Mouse (Mus musculus) adrenal gland, postnatal 14 days (tissue): ENCODE results near the gene Stk36. TPM values are rescaled to one million over a fixed set of nuclear protein-coding genes. Genes with fewer than 3 reads are reported as not detected.

Source experiments
- DNase-seq: peaks from one replicate; pipeline ENCODE4 v3.0.0; 2021; ENCODE audit warnings: mixed read lengths
- long read RNA-seq, 2 experiments: library from polyadenylated mRNA; stranded (forward); transcript quantifications; one replicate each; pipeline ENCODE4 v2.0.0; 2021
- total RNA-seq: library from RNA; stranded (reverse); gene quantifications from 2 replicates; pipeline ENCODE4 v1.2.3, GENCODE M21; 2021

Gene Stk36
- total RNA-seq: 3.2 and 4.5 TPM in 2 replicates
- long read RNA-seq, experiment 1, partial matches to known transcripts: 1 of 2 reads
- long read RNA-seq, experiment 1, other reads (novel, unspliced or antisense): 0 of 2 reads
- long read RNA-seq, experiment 2, full-length matches to known transcripts: 1 of 1 reads
- long read RNA-seq, experiment 2, partial matches to known transcripts: 0 of 1 reads
- long read RNA-seq, experiment 2, other reads (novel, unspliced or antisense): 0 of 1 reads

- peak; percentile 93 for DNase-seq
Measured at GRCm38 (mm10) chr1:74601267-74601962, at the start of gene Stk36, which contains the start of gene Rnf25. Gene Stk36 (plus strand): TSS chr1:74601445. Gene Rnf25 (minus strand): TSS chr1:74601397.

GRCm38 (mm10) chr1:74559061-74559460 lies 42.2 kb upstream of the Stk36 start:
- no peak for DNase-seq

- DNase-seq: no peak
Measured at GRCm38 (mm10) chr1:74565834-74566233, 35.4 kb upstream of the Stk36 start.

- DNase-seq: no peak
Measured at GRCm38 (mm10) chr1:74569739-74570719, 31.2 kb upstream of the Stk36 start.

GRCm38 (mm10) chr1:74582621-74583020 lies 18.6 kb upstream of the Stk36 start:
- no peak for DNase-seq

- DNase-seq: peak; percentile 38
Measured at GRCm38 (mm10) chr1:74584616-74585398, 16.4 kb upstream of the Stk36 start.

GRCm38 (mm10) chr1:74587233-74587772 lies 13.9 kb upstream of the Stk36 start:
- no peak for DNase-seq

- DNase-seq: peak; percentile 99
Measured at GRCm38 (mm10) chr1:74587773-74588445, 13.3 kb upstream of the Stk36 start, which contains the start of the genes Zfp142 and Bcs1l. Gene Zfp142 (minus strand): TSS chr1:74588246. Gene Bcs1l (plus strand): TSS chr1:74588289.

GRCm38 (mm10) chr1:74594434-74594833 lies 6.8 kb upstream of the Stk36 start:
- no peak for DNase-seq

GRCm38 (mm10) chr1:74600501-74601266 lies 561 bp upstream of the Stk36 start:
- no peak for DNase-seq

- no peak for DNase-seq
Measured at GRCm38 (mm10) chr1:74624183-74624582, 22.9 kb downstream of the Stk36 start.

- DNase-seq: no peak
Measured at GRCm38 (mm10) chr1:74626076-74626475, 24.8 kb downstream of the Stk36 start.

GRCm38 (mm10) chr1:74628001-74628400 lies 26.8 kb downstream of the Stk36 start:
- DNase-seq: peak; percentile 16

- DNase-seq: no peak
Measured at GRCm38 (mm10) chr1:74632734-74633133, 31.5 kb downstream of the Stk36 start.

- DNase-seq: no peak
Measured at GRCm38 (mm10) chr1:74643524-74643923, 42.3 kb downstream of the Stk36 start.

- DNase-seq: no peak
Measured at GRCm38 (mm10) chr1:74643926-74644325, 42.7 kb downstream of the Stk36 start.

- peak; percentile 97 for DNase-seq
Measured at GRCm38 (mm10) chr1:74661448-74662195, 60.4 kb downstream of the Stk36 start, which contains the start of gene Ttll4. Gene Ttll4 (plus strand): TSS chr1:74661745.

GRCm38 (mm10) chr1:74662253-74662865 lies 61.1 kb downstream of the Stk36 start:
- no peak for DNase-seq

- no peak for DNase-seq
Measured at GRCm38 (mm10) chr1:74665153-74665552, 63.9 kb downstream of the Stk36 start.
